Mouse (Mus musculus): Measurements from ENCODE around the gene Sh3glb2. TPM values are rescaled to one million over a fixed set of nuclear protein-coding genes. Genes with fewer than 3 reads are reported as not detected.

Sh3glb2 gene
- polyA plus RNA-seq, 1 experiment: 265 TPM

GRCm38 (mm10) chr2:30393370-30393656, 34.2 kb upstream of the Sh3glb2 start:
- DNase-seq: no peak
- TF ChIP-seq CTCF (IDR thresholded peaks at IDR 0.05; ENCODE audit: borderline replicate concordance, control insufficient read depth, extremely low read depth, insufficient read depth, low read length, poor library complexity): no peak
- no peak for TF ChIP-seq POLR2A (IDR thresholded peaks at IDR 0.05; ENCODE audit: control insufficient read depth, extremely low read depth, insufficient read depth, low read length, poor library complexity)
- 95% methylated on average over 1 of the region's 1 CpGs for WGBS

GRCm38 (mm10) chr2:30392577-30393369, 33.6 kb upstream of the Sh3glb2 start:
- no peaks in the 10 kb centered on the region for H3K36me3 ChIP-seq (ENCODE audit: control insufficient read depth, insufficient read depth, low read length)
- peaks cover 10% of the 10 kb centered on the region for H3K4me1 ChIP-seq (replicated peaks; ENCODE audit: control insufficient read depth, insufficient read depth, low read length)
- TF ChIP-seq CTCF (IDR thresholded peaks at IDR 0.05; ENCODE audit: borderline replicate concordance, control insufficient read depth, extremely low read depth, insufficient read depth, low read length, poor library complexity): no peak
- no peak for TF ChIP-seq POLR2A (IDR thresholded peaks at IDR 0.05; ENCODE audit: control insufficient read depth, extremely low read depth, insufficient read depth, low read length, poor library complexity)
- no peak overlapping the region for H3K27ac ChIP-seq (ENCODE audit: control insufficient read depth, insufficient read depth, low read length)
- no peaks in the 10 kb centered on the region for H3K27me3 ChIP-seq (ENCODE audit: control insufficient read depth, insufficient read depth, low read length)
- DNase-seq: no peak
- H3K4me3 ChIP-seq (ENCODE audit: control insufficient read depth, insufficient read depth, low read length): peak overlapping the region; percentile 61
- under 1% methylated on average over 54 of the region's 54 CpGs for WGBS

More at GRCm38 (mm10) chr2:30393370-30393656, 34.2 kb upstream of the Sh3glb2 start:
- Histone ChIP-seq H3K27ac (ENCODE audit: control insufficient read depth, insufficient read depth, low read length) (no peak overlapping the region), H3K4me1 (replicated peaks; ENCODE audit: control insufficient read depth, insufficient read depth, low read length) (peaks cover 10% of the 10 kb centered on the region), H3K36me3 (ENCODE audit: control insufficient read depth, insufficient read depth, low read length) (no peaks in the 10 kb centered on the region), H3K27me3 (ENCODE audit: control insufficient read depth, insufficient read depth, low read length) (no peaks in the 10 kb centered on the region), H3K4me3 (ENCODE audit: control insufficient read depth, insufficient read depth, low read length) (no peak overlapping the region; the same call in 1 of the 2 replicates)

- Histone ChIP-seq H3K27ac (ENCODE audit: control insufficient read depth, insufficient read depth, low read length) (no peak within 1 kb of the TSS), H3K4me1 (replicated peaks; ENCODE audit: control insufficient read depth, insufficient read depth, low read length) (peaks cover 10% of the 10 kb centered on the region), H3K36me3 (ENCODE audit: control insufficient read depth, insufficient read depth, low read length) (no peaks in the 10 kb centered on the region), H3K27me3 (ENCODE audit: control insufficient read depth, insufficient read depth, low read length) (no peaks in the 10 kb centered on the region), H3K4me3 (ENCODE audit: control insufficient read depth, insufficient read depth, low read length) (peak within 1 kb of the TSS; percentile 61)
- WGBS: under 1% methylated on average over 40 of the region's 40 CpGs
- peak; percentile 62; the same call in 1 of the 2 replicates for TF ChIP-seq POLR2A (IDR thresholded peaks at IDR 0.05; ENCODE audit: control insufficient read depth, extremely low read depth, insufficient read depth, low read length, poor library complexity)
- TF ChIP-seq CTCF (IDR thresholded peaks at IDR 0.05; ENCODE audit: borderline replicate concordance, control insufficient read depth, extremely low read depth, insufficient read depth, low read length, poor library complexity): 0 out of 2 replicates have a peak, but pooled peaks have one; percentile 58
- peak; percentile 95 for DNase-seq
Observed at GRCm38 (mm10) chr2:30392114-30392576, 33.0 kb upstream of the Sh3glb2 start, which contains the start of gene Dolpp1. Gene Dolpp1 (plus strand): TSS chr2:30392254.

DNA sequence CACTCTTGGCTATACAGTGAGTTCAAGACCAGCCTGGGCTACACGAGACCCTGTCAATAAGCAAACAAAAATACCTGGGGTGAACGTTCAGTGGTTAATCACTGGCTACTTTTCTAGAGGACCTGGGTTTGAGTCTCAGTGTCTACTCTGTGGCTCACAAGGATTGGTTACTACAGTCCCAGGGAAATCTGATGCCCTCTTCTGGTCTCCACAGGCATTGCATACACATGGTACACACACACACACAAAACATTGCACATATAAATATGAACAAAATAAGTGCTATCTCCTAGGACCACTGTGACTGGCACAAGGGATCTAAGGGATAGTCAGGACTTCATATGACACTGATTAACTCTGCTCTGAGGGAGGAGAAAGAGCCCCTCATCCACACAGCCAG, 29.9 kb upstream of the Sh3glb2 start:
- Histone ChIP-seq H3K36me3 (ENCODE audit: control insufficient read depth, insufficient read depth, low read length) (no peaks in the 10 kb centered on the region), H3K27me3 (ENCODE audit: control insufficient read depth, insufficient read depth, low read length) (no peaks in the 10 kb centered on the region), H3K27ac (ENCODE audit: control insufficient read depth, insufficient read depth, low read length) (no peak overlapping the region), H3K4me1 (replicated peaks; ENCODE audit: control insufficient read depth, insufficient read depth, low read length) (peaks cover 10% of the 10 kb centered on the region), H3K4me3 (ENCODE audit: control insufficient read depth, insufficient read depth, low read length) (no peak overlapping the region)
- 94% methylated on average over 2 of the region's 2 CpGs for WGBS
- DNase-seq: no peak
- TF ChIP-seq POLR2A (IDR thresholded peaks at IDR 0.05; ENCODE audit: control insufficient read depth, extremely low read depth, insufficient read depth, low read length, poor library complexity) (no peak), CTCF (IDR thresholded peaks at IDR 0.05; ENCODE audit: borderline replicate concordance, control insufficient read depth, extremely low read depth, insufficient read depth, low read length, poor library complexity) (no peak)

DNA sequence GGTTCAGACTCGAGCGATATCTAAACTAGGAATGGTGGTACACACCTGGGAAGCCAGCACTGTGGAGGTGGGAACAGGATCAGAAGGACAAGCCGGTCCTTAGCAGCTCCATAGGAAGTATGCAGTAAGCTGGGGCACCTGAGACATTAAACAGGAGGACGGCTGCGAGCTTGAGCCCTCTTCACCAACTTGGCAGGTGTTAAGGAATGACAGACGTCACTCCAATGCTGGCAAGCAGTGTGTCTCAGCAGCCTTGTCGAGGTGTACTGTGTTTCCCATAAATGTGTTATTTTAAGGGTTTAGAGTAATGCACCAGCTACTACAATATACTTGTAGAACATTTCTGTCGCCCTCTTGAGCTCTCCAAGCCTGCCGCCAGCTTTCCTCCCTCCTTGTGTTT, 27.8 kb upstream of the Sh3glb2 start:
- Histone ChIP-seq H3K36me3 (ENCODE audit: control insufficient read depth, insufficient read depth, low read length) (no peaks in the 10 kb centered on the region), H3K27me3 (ENCODE audit: control insufficient read depth, insufficient read depth, low read length) (no peaks in the 10 kb centered on the region), H3K27ac (ENCODE audit: control insufficient read depth, insufficient read depth, low read length) (no peak overlapping the region), H3K4me3 (ENCODE audit: control insufficient read depth, insufficient read depth, low read length) (no peak overlapping the region), H3K4me1 (replicated peaks; ENCODE audit: control insufficient read depth, insufficient read depth, low read length) (no peaks in the 10 kb centered on the region; the same call in 1 of the 2 replicates)
- DNase-seq: no peak
- no peak for TF ChIP-seq CTCF (IDR thresholded peaks at IDR 0.05; ENCODE audit: borderline replicate concordance, control insufficient read depth, extremely low read depth, insufficient read depth, low read length, poor library complexity)
- TF ChIP-seq POLR2A (IDR thresholded peaks at IDR 0.05; ENCODE audit: control insufficient read depth, extremely low read depth, insufficient read depth, low read length, poor library complexity): no peak
- 91% methylated on average over 9 of the region's 9 CpGs for WGBS

GRCm38 (mm10) chr2:30385591-30385990, 26.5 kb upstream of the Sh3glb2 start:
- Histone ChIP-seq H3K4me3 (ENCODE audit: control insufficient read depth, insufficient read depth, low read length) (no peak overlapping the region), H3K27me3 (ENCODE audit: control insufficient read depth, insufficient read depth, low read length) (no peaks in the 10 kb centered on the region), H3K36me3 (ENCODE audit: control insufficient read depth, insufficient read depth, low read length) (no peaks in the 10 kb centered on the region), H3K27ac (ENCODE audit: control insufficient read depth, insufficient read depth, low read length) (no peak overlapping the region), H3K4me1 (replicated peaks; ENCODE audit: control insufficient read depth, insufficient read depth, low read length) (no peaks in the 10 kb centered on the region; the same call in 1 of the 2 replicates)
- no peak for DNase-seq
- 80% methylated on average over 4 of the region's 4 CpGs for WGBS
- TF ChIP-seq CTCF (IDR thresholded peaks at IDR 0.05; ENCODE audit: borderline replicate concordance, control insufficient read depth, extremely low read depth, insufficient read depth, low read length, poor library complexity): no peak
- no peak for TF ChIP-seq POLR2A (IDR thresholded peaks at IDR 0.05; ENCODE audit: control insufficient read depth, extremely low read depth, insufficient read depth, low read length, poor library complexity)
